Mouse (Mus musculus): ENCODE data around the gene Btbd18. TPM values are rescaled to one million over a fixed set of nuclear protein-coding genes. Genes with fewer than 3 reads are reported as not detected.
A peak's percentile ranks its signal among the peaks of the same experiment; 100 is the strongest.

Btbd18 gene
- total RNA-seq, 2 experiments from 2014 or later, result not detected

GRCm38 (mm10) chr2:84682605-84683183 lies 23.8 kb downstream of the Btbd18 start:
- no peak for DNase-seq
- intact Hi-C loops (cut with DNase I; ENCODE audit: low total_unique reads), result no loop called here

- intact Hi-C loops (cut with DNase I; ENCODE audit: low total_unique reads), result no loop called here
- no peak for DNase-seq
Measured at GRCm38 (mm10) chr2:84688080-84688844, 29.4 kb downstream of the Btbd18 start.

- intact Hi-C loops (cut with DNase I; ENCODE audit: low total_unique reads), result no loop called here
- DNase-seq, result no peak
Measured at GRCm38 (mm10) chr2:84690050-84690449, 31.2 kb downstream of the Btbd18 start.

- intact Hi-C loops (cut with DNase I; ENCODE audit: low total_unique reads), result no loop called here
- DNase-seq, result no peak
Measured at GRCm38 (mm10) chr2:84695007-84695695, 36.3 kb downstream of the Btbd18 start.

- intact Hi-C loops (cut with DNase I; ENCODE audit: low total_unique reads), result no loop called here
- DNase-seq, result no peak
Measured at GRCm38 (mm10) chr2:84703497-84703896, 44.6 kb downstream of the Btbd18 start.

- no peak for DNase-seq
- intact Hi-C loops (cut with DNase I; ENCODE audit: low total_unique reads), result no loop called here
Measured at GRCm38 (mm10) chr2:84704329-84704728, 45.5 kb downstream of the Btbd18 start.

- no peak for DNase-seq
- intact Hi-C loops (cut with DNase I; ENCODE audit: low total_unique reads), result no loop called here
Measured at GRCm38 (mm10) chr2:84705295-84705694, 46.4 kb downstream of the Btbd18 start.

- no peak for DNase-seq
- intact Hi-C loops (cut with DNase I; ENCODE audit: low total_unique reads), result no loop called here
Measured at GRCm38 (mm10) chr2:84707523-84707922, 48.6 kb downstream of the Btbd18 start.

- DNase-seq, result no peak
- intact Hi-C loops (cut with DNase I; ENCODE audit: low total_unique reads), result no loop called here
Measured at GRCm38 (mm10) chr2:84711898-84712297, 53.0 kb downstream of the Btbd18 start.

GRCm38 (mm10) chr2:84714422-84714810 lies 55.5 kb downstream of the Btbd18 start:
- no peak for DNase-seq
- intact Hi-C loops (cut with DNase I; ENCODE audit: low total_unique reads), result no loop called here

GRCm38 (mm10) chr2:84714811-84715561 lies 56.1 kb downstream of the Btbd18 start, which contains the start of gene Zdhhc5:
Zdhhc5 (minus strand) TSS chr2:84715180.
- intact Hi-C loops (cut with DNase I; ENCODE audit: low total_unique reads), result no loop called here
- peak; percentile 99 for DNase-seq

GRCm38 (mm10) chr2:84715562-84716361 lies 56.9 kb downstream of the Btbd18 start:
- intact Hi-C loops (cut with DNase I; ENCODE audit: low total_unique reads), result no loop called here
- DNase-seq, result peak; percentile 73

- intact Hi-C loops (cut with DNase I; ENCODE audit: low total_unique reads), result no loop called here
- DNase-seq, result no peak
Measured at GRCm38 (mm10) chr2:84716423-84717355, 57.8 kb downstream of the Btbd18 start.

GRCm38 (mm10) chr2:84717357-84717756 lies 58.5 kb downstream of the Btbd18 start:
- intact Hi-C loops (cut with DNase I; ENCODE audit: low total_unique reads), result no loop called here

More at GRCm38 (mm10) chr2:84717357-84717756, 58.5 kb downstream of the Btbd18 start:
- no peak for DNase-seq

Measured in gastrocnemius, postnatal 14 days (tissue).